ENCODE assay signal across 8 mouse cellular contexts in genomic region chr10:39450356-39450755, GRCm38 (mm10).
A peak's percentile ranks its signal among the peaks of the same experiment; 100 is the strongest.
DNase-seq lines count a peak whose midpoint lies in the region; ATAC-seq and TF ChIP-seq lines count a peak whose summit lies in the region.

No protein-coding gene starts in this region.

- DNase-seq in layer of hippocampus, adult 2 months (ENCODE audit: low spot score in 2 of 2) = no peak
- DNase-seq in layer of hippocampus, postnatal 10 days (ENCODE audit: low spot score in 2 of 2) = no peak
- DNase-seq in intestine, embryonic 14.5 days (ENCODE audit: low spot score) = no peak
- no peak for DNase-seq in retina, postnatal 1 day
- DNase-seq in spleen, postnatal 14 days (ENCODE audit: low spot score in 2 of 2) = no peak
- no peak for DNase-seq in right cerebral cortex, postnatal 4 days

- H3K27ac ChIP-seq in layer of hippocampus, adult 2 months = peak overlapping the region; percentile 41; the same call in 1 of the 2 replicates
- H3K27ac ChIP-seq in embryonic facial prominence, embryonic 15.5 days (replicated peaks) = peak overlapping the region; percentile 70; the same call in 1 of the 2 replicates
- H3K27ac ChIP-seq in intestine, embryonic 14.5 days (ENCODE audit: low read depth) = peak overlapping the region; percentile 47; the same call in 1 of the 2 replicates
- peak overlapping the region; percentile 67 for H3K27ac ChIP-seq in neural tube, embryonic 13.5 days (replicated peaks)

- no peaks in the 10 kb centered on the region for H3K36me3 ChIP-seq in embryonic facial prominence, embryonic 15.5 days
- no peaks in the 10 kb centered on the region for H3K36me3 ChIP-seq in intestine, embryonic 14.5 days (ENCODE audit: control insufficient read depth, insufficient read depth, low read length)
- 0 out of 2 replicates have a peak, but pooled peaks cover 1% of the 10 kb centered on the region for H3K36me3 ChIP-seq in neural tube, embryonic 13.5 days

- H3K27me3 ChIP-seq in embryonic facial prominence, embryonic 15.5 days = no peaks in the 10 kb centered on the region
- H3K27me3 ChIP-seq in intestine, embryonic 14.5 days (replicated peaks; ENCODE audit: control insufficient read depth, insufficient read depth, low read length) = no peaks in the 10 kb centered on the region
- H3K27me3 ChIP-seq in neural tube, embryonic 13.5 days = no peaks in the 10 kb centered on the region

- no peak overlapping the region for H3K9ac ChIP-seq in embryonic facial prominence, embryonic 15.5 days
- no peak overlapping the region for H3K9ac ChIP-seq in intestine, embryonic 14.5 days (ENCODE audit: low read length)
- peak overlapping the region; percentile 34; the same call in 1 of the 2 replicates for H3K9ac ChIP-seq in neural tube, embryonic 13.5 days

- TF ChIP-seq CTCF in layer of hippocampus, adult 2 months (conservative IDR thresholded peaks at IDR 0.05) = no peak

- H3K4me1 ChIP-seq in embryonic facial prominence, embryonic 15.5 days = peaks cover 28% of the 10 kb centered on the region
- peaks cover 23% of the 10 kb centered on the region for H3K4me1 ChIP-seq in intestine, embryonic 14.5 days (replicated peaks; ENCODE audit: control insufficient read depth, insufficient read depth, low read length)
- peaks cover 69% of the 10 kb centered on the region for H3K4me1 ChIP-seq in neural tube, embryonic 13.5 days (replicated peaks)

- no peak for ATAC-seq in embryonic facial prominence, embryonic 15.5 days (ENCODE audit: insufficient number of reproducible peaks, low FRiP score, low TSS enrichment, low read depth)
- no peak for ATAC-seq in intestine, embryonic 14.5 days (replicated peaks; ENCODE audit: low FRiP score, low TSS enrichment, low read depth)
- no peak for ATAC-seq in neural tube, embryonic 13.5 days (ENCODE audit: low read depth)

- H3K4me3 ChIP-seq in layer of hippocampus, adult 2 months = no peak overlapping the region
- no peak overlapping the region for H3K4me3 ChIP-seq in embryonic facial prominence, embryonic 15.5 days (replicated peaks)
- no peak overlapping the region for H3K4me3 ChIP-seq in intestine, embryonic 14.5 days (ENCODE audit: low read depth, low read length)
- no peak overlapping the region for H3K4me3 ChIP-seq in neural tube, embryonic 13.5 days

- 73% methylated on average over 8 of the region's 8 CpGs for WGBS in embryonic facial prominence, embryonic 15.5 days
- WGBS in intestine, embryonic 14.5 days = 57% methylated on average over 8 of the region's 8 CpGs
- WGBS in neural tube, embryonic 13.5 days = 68% methylated on average over 8 of the region's 8 CpGs

- no peak overlapping the region for H3K4me2 ChIP-seq in embryonic facial prominence, embryonic 15.5 days (replicated peaks)
- no peak overlapping the region for H3K4me2 ChIP-seq in intestine, embryonic 14.5 days (ENCODE audit: low read length)
- H3K4me2 ChIP-seq in neural tube, embryonic 13.5 days = no peak overlapping the region

- H3K9me3 ChIP-seq in embryonic facial prominence, embryonic 15.5 days (replicated peaks) = no peaks in the 10 kb centered on the region
- H3K9me3 ChIP-seq in intestine, embryonic 14.5 days (ENCODE audit: control insufficient read depth, low read length) = no peaks in the 10 kb centered on the region
- no peaks in the 10 kb centered on the region for H3K9me3 ChIP-seq in neural tube, embryonic 13.5 days
